Mouse (Mus musculus) heart, postnatal 0 days (tissue): ENCODE data around the gene Msh4.

Experiments used
- CTCF ChIP-seq: IDR thresholded peaks from 2 replicates; pipeline ENCODE4 v1.5.1; 2016; ENCODE audit warnings: antibody characterized with exemption, control low read depth, low read depth
- EP300 ChIP-seq: IDR thresholded peaks from 2 replicates; pipeline ENCODE4 v1.6.1; 2016; ENCODE audit warnings: antibody characterized with exemption, low read depth

DNA sequence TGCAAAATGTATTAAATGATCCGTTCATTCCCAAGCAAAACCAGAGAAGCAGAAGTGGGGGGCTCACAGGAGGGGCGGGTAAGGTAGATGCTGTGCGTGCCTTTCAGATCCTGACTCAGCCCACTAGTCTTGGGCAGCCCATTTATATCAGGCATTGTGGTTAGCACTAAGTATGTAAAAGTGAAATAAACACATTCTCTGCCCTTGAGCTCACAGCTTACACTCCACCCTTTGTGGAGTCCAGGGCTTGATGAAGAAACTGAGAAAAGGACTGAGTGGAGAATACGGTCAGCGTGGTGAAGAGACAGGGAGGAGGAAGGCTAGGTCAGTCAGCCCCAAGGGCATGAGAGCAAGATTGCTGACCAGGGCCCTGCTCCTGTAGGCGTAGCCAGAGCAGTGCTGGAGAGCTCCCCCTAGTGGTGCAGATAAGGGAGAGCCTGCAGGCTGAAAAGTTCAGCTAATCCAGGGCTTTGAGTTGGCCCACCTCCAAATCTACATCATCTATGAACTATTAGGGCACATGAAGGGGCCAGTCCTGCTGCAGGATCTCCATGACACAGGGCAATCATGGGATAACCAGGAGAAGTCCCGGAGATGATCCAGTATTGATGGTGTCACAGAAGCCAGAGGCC lies 70.4 kb downstream of the Msh4 start:
- TF ChIP-seq EP300 = no peak
- TF ChIP-seq CTCF = peak; percentile 85
